8 mouse cellular contexts compared by ENCODE assay signal in genomic region chr1:72253881-72254491, GRCm38 (mm10). TPM values are rescaled to one million over a fixed set of nuclear protein-coding genes. Genes with fewer than 3 reads are reported as not detected.
DNase-seq lines count a peak whose midpoint lies in the region; ATAC-seq and TF ChIP-seq lines count a peak whose summit lies in the region.

No protein-coding gene starts in this region.

- no peaks in the 10 kb centered on the region for H3K36me3 ChIP-seq in lung, embryonic 15.5 days
- H3K36me3 ChIP-seq in forebrain, embryonic 12.5 days (replicated peaks) = no peaks in the 10 kb centered on the region
- H3K36me3 ChIP-seq in liver, embryonic 12.5 days = no peaks in the 10 kb centered on the region
- H3K36me3 ChIP-seq in small intestine, adult 2 months (ENCODE audit: control insufficient read depth, insufficient read depth, low read length) = no peaks in the 10 kb centered on the region

- 43% methylated on average over 11 of the region's 11 CpGs for WGBS in lung, embryonic 15.5 days
- 42% methylated on average over 11 of the region's 11 CpGs for WGBS in forebrain, embryonic 12.5 days
- WGBS in liver, embryonic 12.5 days (ENCODE audit: insufficient replicate concordance) = 34% methylated on average over 11 of the region's 11 CpGs
- WGBS in small intestine, adult 2 months = 33% methylated on average over 11 of the region's 11 CpGs

- H3K27ac ChIP-seq in lung, embryonic 15.5 days = peak overlapping the region; percentile 94
- peak overlapping the region; percentile 87; the same call in 1 of the 2 replicates for H3K27ac ChIP-seq in forebrain, embryonic 12.5 days
- H3K27ac ChIP-seq in liver, embryonic 12.5 days = peak overlapping the region; percentile 86; the same call in 1 of the 2 replicates
- no peak overlapping the region for H3K27ac ChIP-seq in small intestine, adult 2 months (ENCODE audit: insufficient read depth, low read depth, low read length)

- peak overlapping the region; percentile 49 for H3K4me3 ChIP-seq in lung, embryonic 15.5 days
- H3K4me3 ChIP-seq in forebrain, embryonic 12.5 days (replicated peaks) = peak overlapping the region; percentile 41
- peak overlapping the region; percentile 49 for H3K4me3 ChIP-seq in liver, embryonic 12.5 days
- peak overlapping the region; percentile 76 for H3K4me3 ChIP-seq in small intestine, adult 2 months (ENCODE audit: low read depth, low read length)

- no peaks in the 10 kb centered on the region for H3K27me3 ChIP-seq in lung, embryonic 15.5 days
- peaks cover 4% of the 10 kb centered on the region; the same call in 1 of the 2 replicates for H3K27me3 ChIP-seq in forebrain, embryonic 12.5 days
- no peaks in the 10 kb centered on the region for H3K27me3 ChIP-seq in liver, embryonic 12.5 days (replicated peaks)
- no peaks in the 10 kb centered on the region for H3K27me3 ChIP-seq in small intestine, adult 2 months (ENCODE audit: control insufficient read depth, insufficient read depth, low read length)

- peak; percentile 13; the same call in 1 of the 2 replicates for ATAC-seq in lung, embryonic 15.5 days (ENCODE audit: borderline replicate concordance, extremely low read depth, low FRiP score, low TSS enrichment)
- ATAC-seq in forebrain, embryonic 12.5 days (ENCODE audit: low FRiP score) = no peak
- no peak for ATAC-seq in liver, embryonic 12.5 days

- H3K9ac ChIP-seq in lung, embryonic 15.5 days = no peak overlapping the region
- peak overlapping the region; percentile 63; the same call in 1 of the 2 replicates for H3K9ac ChIP-seq in forebrain, embryonic 12.5 days
- H3K9ac ChIP-seq in liver, embryonic 12.5 days = peak overlapping the region; percentile 67

- peak overlapping the region; percentile 75 for H3K4me2 ChIP-seq in lung, embryonic 15.5 days
- H3K4me2 ChIP-seq in forebrain, embryonic 12.5 days = peak overlapping the region; percentile 60
- peak overlapping the region; percentile 74 for H3K4me2 ChIP-seq in liver, embryonic 12.5 days

- no peaks in the 10 kb centered on the region for H3K9me3 ChIP-seq in lung, embryonic 15.5 days
- H3K9me3 ChIP-seq in forebrain, embryonic 12.5 days = no peaks in the 10 kb centered on the region
- H3K9me3 ChIP-seq in liver, embryonic 12.5 days (replicated peaks) = no peaks in the 10 kb centered on the region

- no peak for TF ChIP-seq CTCF in small intestine, adult 2 months (IDR thresholded peaks at IDR 0.05; ENCODE audit: extremely low read depth, insufficient read length, insufficient replicate concordance, low read depth, low read length)

- no peak for TF ChIP-seq POLR2A in small intestine, adult 2 months (IDR thresholded peaks at IDR 0.05; ENCODE audit: low read depth, low read length)

- peaks cover 18% of the 10 kb centered on the region; the same call in 1 of the 2 replicates for H3K4me1 ChIP-seq in lung, embryonic 15.5 days
- H3K4me1 ChIP-seq in forebrain, embryonic 12.5 days = peaks cover 17% of the 10 kb centered on the region
- peaks cover 31% of the 10 kb centered on the region for H3K4me1 ChIP-seq in liver, embryonic 12.5 days
- H3K4me1 ChIP-seq in small intestine, adult 2 months (ENCODE audit: control insufficient read depth, insufficient read depth, insufficient read length, low read length) = peaks cover 3% of the 10 kb centered on the region

- peak; percentile 30 to 33 for DNase-seq in cerebellum, adult 18-20 months
- DNase-seq in cerebellum, adult 11-12 months = no peak
- no peak for DNase-seq in lung, postnatal 36 days
- no peak for DNase-seq in adrenal gland, postnatal 36 days

RNA-seq across cellular contexts. Expression of gene Pecr, which starts 30.1 kb away (rescaled TPM):
- polyA plus RNA-seq in lung, embryonic 15.5 days (2015; fragmentation: Nextera tagmentation; extraction: Ambion mirVana) = 23.0 and 24.8 TPM in 2 replicates
- polyA plus RNA-seq in forebrain, embryonic 12.5 days (2016; fragmentation: Nextera tagmentation; extraction: Ambion mirVana) = 15.0 and 15.2 TPM in 2 replicates
- 33.7 and 34.4 TPM in 2 replicates for polyA plus RNA-seq in liver, embryonic 12.5 days (2016; fragmentation: Nextera tagmentation; extraction: Ambion mirVana)
- polyA plus RNA-seq in small intestine, adult 2 months (2012; rRNA removed) = 2.9 and 3.1 TPM in 2 replicates
- 10 to 100 TPM; 21.8 to 28.2 TPM for total RNA-seq in adrenal gland, postnatal 36 days (2021)

RNA-seq across cellular contexts. Expression of gene Tmem169, which starts 30.2 kb away (rescaled TPM):
- polyA plus RNA-seq in lung, embryonic 15.5 days (2015; fragmentation: Nextera tagmentation; extraction: Ambion mirVana) = 0.76 and 1.5 TPM in 2 replicates
- polyA plus RNA-seq in forebrain, embryonic 12.5 days (2016; fragmentation: Nextera tagmentation; extraction: Ambion mirVana) = 20.4 and 21.0 TPM in 2 replicates
- 0.49 and 0.62 TPM in 2 replicates for polyA plus RNA-seq in liver, embryonic 12.5 days (2016; fragmentation: Nextera tagmentation; extraction: Ambion mirVana)
- 0.04 TPM in 1 of 2 replicates, not detected in the other for polyA plus RNA-seq in small intestine, adult 2 months (2012; rRNA removed)
- total RNA-seq in adrenal gland, postnatal 36 days (2021) = under 1 TPM; 0.16 to 0.53 TPM

RNA-seq across cellular contexts. Expression of gene Mreg, which starts 41.9 kb away (rescaled TPM):
- 2.3 and 4.8 TPM in 2 replicates for polyA plus RNA-seq in lung, embryonic 15.5 days (2015; fragmentation: Nextera tagmentation; extraction: Ambion mirVana)
- polyA plus RNA-seq in forebrain, embryonic 12.5 days (2016; fragmentation: Nextera tagmentation; extraction: Ambion mirVana) = 2.0 and 3.0 TPM in 2 replicates
- polyA plus RNA-seq in liver, embryonic 12.5 days (2016; fragmentation: Nextera tagmentation; extraction: Ambion mirVana) = 5.2 and 5.8 TPM in 2 replicates
- polyA plus RNA-seq in small intestine, adult 2 months (2012; rRNA removed) = 0.94 and 11.0 TPM in 2 replicates
- 1 to 10 TPM; 1.2 to 1.8 TPM for total RNA-seq in adrenal gland, postnatal 36 days (2021)

RNA-seq across cellular contexts. Expression of gene Xrcc5, which starts 53.2 kb away (rescaled TPM):
- 35.4 and 36.0 TPM in 2 replicates for polyA plus RNA-seq in lung, embryonic 15.5 days (2015; fragmentation: Nextera tagmentation; extraction: Ambion mirVana)
- polyA plus RNA-seq in forebrain, embryonic 12.5 days (2016; fragmentation: Nextera tagmentation; extraction: Ambion mirVana) = 45.0 and 45.2 TPM in 2 replicates
- 25.7 and 27.9 TPM in 2 replicates for polyA plus RNA-seq in liver, embryonic 12.5 days (2016; fragmentation: Nextera tagmentation; extraction: Ambion mirVana)
- 0.23 and 0.57 TPM in 2 replicates for polyA plus RNA-seq in small intestine, adult 2 months (2012; rRNA removed)
- 10 to 100 TPM; 11.0 to 13.0 TPM for total RNA-seq in adrenal gland, postnatal 36 days (2021)

Comparison
In these comparisons a context has a peak if more than half of its experiments do, and no peak if none do; other contexts are left out.
1. DNase-seq: peak in cerebellum, adult 18-20 months (2 of 2); none in cerebellum, adult 11-12 months (single experiment), lung, postnatal 36 days (single experiment) and adrenal gland, postnatal 36 days (0 of 2).
2. Peak in every context shown above with its lines, with median percentiles within 50 percentile points of each other: H3K4me2 ChIP-seq and H3K4me3 ChIP-seq.